Mouse (Mus musculus) heart, postnatal 10 days (tissue): ENCODE measurements around the gene Gm17571. TPM values are rescaled to one million over a fixed set of nuclear protein-coding genes. Genes with fewer than 3 reads are reported as not detected.

ENCODE experiments used
- DNase-seq, 2 experiments: peaks; one replicate each; pipeline ENCODE4 v3.0.0; 2021
- intact Hi-C: fragments of 180-260 bp; cut with DNase I; formaldehyde crosslinking; loops from one replicate; pipeline ENCODE4 v1.15.1; 2025
- total RNA-seq, 2 experiments: library from RNA; stranded (reverse); gene quantifications; 2 replicates each; pipeline ENCODE4 v1.2.3; 2021

The Gm17571 gene
- not detected for total RNA-seq

- no peak for DNase-seq
- intact Hi-C loops, result no loop called here
These were observed at the start of gene Gm17571 for GRCm38 (mm10) chr9:13446703-13447285. Gm17571 (minus strand) TSS chr9:13446753.

DNA sequence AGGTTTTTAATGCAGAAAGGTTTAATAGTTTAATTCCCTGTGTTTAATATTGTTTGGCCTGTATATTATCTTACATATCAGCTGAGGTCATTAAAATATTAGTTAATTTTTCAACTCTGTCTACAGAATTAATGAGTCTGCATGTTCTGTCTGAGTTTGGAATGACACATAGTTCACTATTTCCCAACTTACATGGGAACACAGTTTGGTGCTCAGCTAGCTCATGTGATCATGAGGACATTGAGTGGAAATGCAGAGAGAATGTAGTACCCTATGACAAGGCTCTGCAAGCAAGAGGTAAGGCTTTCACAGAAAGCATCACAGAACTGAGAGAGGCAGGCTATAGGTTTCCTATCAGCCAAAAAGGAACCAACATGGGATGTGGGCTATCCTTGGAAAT lies 49.0 kb upstream of the Gm17571 start:
- no peak for DNase-seq
- intact Hi-C loops, result no loop called here

- intact Hi-C loops, result no loop called here
- no peak for DNase-seq
These were observed 47.2 kb upstream of the Gm17571 start for GRCm38 (mm10) chr9:13493746-13494145.

GRCm38 (mm10) chr9:13492807-13493206 lies 46.3 kb upstream of the Gm17571 start:
- intact Hi-C loops, result no loop called here
- no peak for DNase-seq

DNA sequence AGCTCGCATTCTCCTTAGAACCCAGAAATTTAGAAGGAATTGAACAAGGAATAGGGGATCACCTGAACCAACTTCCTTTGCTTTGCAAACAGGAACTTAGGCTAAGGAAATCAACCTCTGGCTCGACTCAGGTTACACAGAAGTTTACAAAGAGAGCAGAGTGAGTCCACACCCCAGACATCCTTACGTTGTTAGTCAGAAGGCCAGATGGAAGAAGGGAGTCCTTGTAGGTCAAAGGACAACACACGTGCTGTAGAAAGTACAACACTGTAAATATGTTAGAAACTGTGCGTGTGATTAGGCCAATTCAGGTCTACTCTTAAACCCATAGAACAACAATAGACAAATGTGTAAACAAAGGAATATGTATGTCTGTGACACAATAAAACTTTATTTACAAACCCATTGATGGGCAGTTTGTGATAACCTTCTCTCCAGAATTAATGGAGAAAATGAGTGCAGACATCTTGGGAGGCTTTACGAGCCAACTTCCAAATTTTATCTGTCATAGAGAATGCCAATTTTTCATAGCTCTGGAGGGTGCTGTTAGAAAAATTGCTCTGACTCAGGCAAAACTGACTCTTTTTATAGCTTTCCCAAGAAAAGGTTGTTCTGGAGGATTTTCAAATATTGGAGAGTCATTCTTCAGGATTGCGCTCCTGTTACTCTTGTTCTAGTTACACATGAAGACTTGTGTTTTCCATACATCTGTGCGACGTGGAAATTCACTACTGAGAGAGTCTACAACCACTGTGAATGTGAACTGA lies 45.5 kb upstream of the Gm17571 start:
- DNase-seq, result no peak
- intact Hi-C loops, result no loop called here

GRCm38 (mm10) chr9:13491107-13491506 lies 44.6 kb upstream of the Gm17571 start:
- intact Hi-C loops, result no loop called here
- no peak for DNase-seq

- DNase-seq, result no peak
- intact Hi-C loops, result no loop called here
These were observed 39.4 kb upstream of the Gm17571 start for GRCm38 (mm10) chr9:13485914-13486313.

DNA sequence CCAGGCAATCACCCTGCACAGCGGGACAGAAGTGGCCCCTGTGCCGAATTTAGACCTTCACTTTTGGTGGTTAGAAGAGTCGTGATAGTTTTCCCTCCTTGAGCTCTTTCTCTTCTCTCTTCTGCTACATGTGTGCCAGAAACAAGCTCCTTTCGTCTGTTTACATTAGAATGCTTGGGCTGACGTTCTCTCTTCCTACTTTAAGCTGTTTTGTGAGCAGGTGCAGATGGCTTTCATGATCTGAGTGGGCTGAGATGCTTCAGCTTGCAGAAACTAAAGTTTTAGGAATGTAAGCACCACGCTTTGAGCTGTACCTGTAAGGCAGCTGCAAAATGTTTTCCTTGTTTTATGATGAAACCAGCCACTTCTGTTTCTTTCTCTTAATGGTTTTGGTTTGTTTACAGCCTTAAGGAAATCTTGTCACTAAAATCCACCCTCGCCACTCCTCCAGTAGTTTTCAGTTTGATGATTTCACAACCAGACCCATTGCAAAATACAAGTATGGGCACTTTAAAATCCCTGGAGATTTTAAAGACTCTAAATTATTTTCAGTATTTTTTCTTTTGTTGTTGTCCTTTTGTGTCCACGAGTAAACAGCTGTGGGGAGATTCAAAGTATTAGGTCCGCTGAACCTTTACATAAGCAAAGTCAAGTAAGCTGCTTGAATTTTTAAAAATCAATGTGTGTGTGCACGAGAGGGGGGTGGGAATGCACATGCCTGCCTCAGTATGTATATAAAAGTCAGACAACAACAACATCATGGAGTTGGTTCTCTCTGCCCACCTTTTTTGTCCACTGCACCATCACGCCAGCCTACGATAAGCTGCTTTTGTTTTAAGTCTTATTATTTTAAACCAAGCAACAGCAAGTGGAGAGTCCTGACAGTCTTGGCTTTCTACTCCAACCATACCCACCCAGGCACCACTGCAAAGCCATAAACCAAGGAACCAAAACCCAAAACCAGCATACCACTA lies 38.0 kb upstream of the Gm17571 start:
- DNase-seq, result no peak
- intact Hi-C loops, result no loop called here

DNA sequence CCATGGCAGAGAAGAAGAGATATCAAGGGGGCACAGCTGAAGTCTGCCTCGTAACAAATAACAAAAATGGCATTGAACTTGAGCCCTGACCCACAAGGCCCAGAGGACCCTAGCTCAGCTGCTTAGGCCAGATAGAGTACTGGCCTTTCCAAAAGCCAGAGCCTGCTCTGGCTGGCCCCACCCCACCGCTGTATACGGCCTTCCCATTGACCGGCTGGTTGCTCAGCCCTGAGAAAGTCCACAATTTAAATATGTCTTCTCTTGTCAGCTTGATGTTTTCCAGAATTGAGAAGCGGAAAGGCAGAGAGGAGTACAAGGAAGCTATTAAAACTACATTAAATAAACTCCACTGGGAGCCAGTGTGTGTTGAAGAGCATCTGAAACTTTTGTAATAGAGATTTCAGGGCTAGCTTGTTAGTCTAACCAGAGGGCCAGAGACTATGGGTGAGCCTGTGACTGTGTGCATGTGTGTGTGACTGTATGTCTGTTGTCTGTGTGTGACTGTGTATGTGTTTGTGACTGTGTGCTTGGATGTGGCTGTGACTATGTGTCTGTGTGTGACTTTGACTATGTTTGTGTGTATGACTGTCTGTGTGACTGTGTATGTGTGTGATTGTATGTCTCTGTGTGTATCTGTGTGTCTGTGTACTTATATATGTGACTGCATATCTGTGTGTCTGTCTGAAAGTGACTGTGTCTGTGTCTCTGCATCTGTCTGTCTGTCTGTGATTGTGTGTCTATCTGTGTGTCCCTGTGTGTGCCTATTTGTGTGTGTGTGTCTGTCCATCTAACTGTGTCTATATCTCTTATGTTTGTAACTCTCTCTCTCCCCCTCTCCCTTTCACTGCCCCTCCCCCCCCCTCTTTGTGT lies 36.9 kb upstream of the Gm17571 start:
- intact Hi-C loops, result no loop called here

GRCm38 (mm10) chr9:13479275-13479674 lies 32.7 kb upstream of the Gm17571 start:
- DNase-seq, result no peak
- intact Hi-C loops, result no loop called here

More for the DNA sequence above, 36.9 kb upstream of the Gm17571 start:
- peak in 1 of 2 experiments; percentile 25 for DNase-seq

DNA sequence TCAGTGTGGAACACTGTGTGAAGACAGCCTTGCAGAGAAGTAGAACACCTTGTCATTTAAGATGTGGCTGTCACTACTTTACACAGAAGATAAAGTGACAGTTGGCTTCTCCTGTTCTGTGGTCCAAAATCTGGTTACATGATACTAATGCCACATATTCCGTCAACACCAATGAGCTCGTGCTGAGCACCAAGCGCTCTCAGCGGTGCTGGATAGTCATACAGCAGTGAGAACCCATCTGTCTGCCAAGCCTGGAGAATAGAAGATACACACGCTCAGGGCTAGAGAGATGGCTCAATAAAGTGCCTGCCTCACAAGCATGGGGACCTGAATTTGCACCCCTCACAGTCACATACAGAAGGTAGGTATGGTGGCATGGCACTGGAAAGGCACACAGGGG lies 28.4 kb upstream of the Gm17571 start:
- intact Hi-C loops, result no loop called here
- no peak for DNase-seq

- intact Hi-C loops, result no loop called here
- DNase-seq, result peak; percentile 39 to 41
These were observed 23.5 kb upstream of the Gm17571 start for GRCm38 (mm10) chr9:13470013-13470412.

DNA sequence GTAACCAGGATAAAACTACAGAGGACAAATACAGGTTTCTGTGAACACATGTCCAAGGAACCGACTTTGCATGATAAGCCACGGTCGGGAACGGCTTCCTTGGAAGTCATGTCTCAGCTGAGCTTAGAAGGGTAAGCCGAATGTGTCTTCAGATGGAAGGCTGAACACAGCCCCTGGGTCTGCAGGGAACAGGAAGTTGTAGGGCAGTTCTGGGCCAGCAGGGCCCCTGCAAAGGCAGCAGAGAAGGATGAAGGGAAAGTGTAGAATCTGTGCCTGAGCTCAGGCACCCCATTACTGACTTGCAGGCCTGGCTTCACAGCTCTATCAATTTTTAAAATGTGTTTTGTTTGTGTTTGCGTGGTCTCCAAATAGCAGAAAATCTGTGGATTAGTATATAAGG lies 22.2 kb upstream of the Gm17571 start:
- intact Hi-C loops, result no loop called here
- DNase-seq, result no peak

- no peak for DNase-seq
- intact Hi-C loops, result no loop called here
These were observed 21.2 kb upstream of the Gm17571 start for GRCm38 (mm10) chr9:13467745-13468144.

- intact Hi-C loops, result no loop called here
- no peak for DNase-seq
These were observed 20.3 kb upstream of the Gm17571 start for GRCm38 (mm10) chr9:13466816-13467215.

GRCm38 (mm10) chr9:13466351-13466750 lies 19.8 kb upstream of the Gm17571 start:
- peak in 1 of 2 experiments; percentile 36 for DNase-seq
- intact Hi-C loops, result no loop called here

GRCm38 (mm10) chr9:13465358-13466020 lies 18.9 kb upstream of the Gm17571 start:
- intact Hi-C loops, result no loop called here
- DNase-seq, result no peak

- intact Hi-C loops, result no loop called here
- no peak for DNase-seq
These were observed 14.4 kb upstream of the Gm17571 start for GRCm38 (mm10) chr9:13460926-13461325.

GRCm38 (mm10) chr9:13460012-13460411 lies 13.5 kb upstream of the Gm17571 start:
- DNase-seq, result no peak
- intact Hi-C loops, result no loop called here

DNA sequence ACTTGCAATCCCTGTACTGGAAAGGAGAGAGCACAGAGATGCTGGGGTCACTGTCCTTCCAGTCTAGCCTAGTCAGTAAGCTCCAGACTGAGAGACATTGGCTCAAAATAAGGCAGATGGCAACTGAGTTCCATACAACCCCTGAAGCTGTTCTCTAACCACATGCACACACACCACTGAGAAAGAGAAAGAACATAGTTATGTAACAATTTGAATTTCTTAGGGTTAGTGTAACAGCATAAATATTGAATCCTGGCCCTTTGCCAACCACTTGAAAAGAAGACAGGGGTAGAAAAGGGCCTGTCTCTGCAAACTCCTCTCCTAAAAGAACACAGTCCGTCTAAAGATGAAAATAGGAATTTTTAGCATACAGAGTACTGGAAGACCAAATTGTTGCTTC lies 12.8 kb upstream of the Gm17571 start:
- DNase-seq, result no peak

More for the DNA sequence above, 12.8 kb upstream of the Gm17571 start:
- intact Hi-C loops, result no loop called here
